Mouse (Mus musculus) liver, embryonic 13.5 days (tissue): ENCODE data around the gene Pcyt2. TPM values are rescaled to one million over a fixed set of nuclear protein-coding genes. Genes with fewer than 3 reads are reported as not detected.
"Not testable (repeated sequence)": the region's sequence is repeated elsewhere in the genome, so short reads cannot be mapped to it uniquely, and the experiment has no call there.

Source experiments
- ATAC-seq: fragments of 200-750 bp; cut with Nextera tagmentation; 2 replicates; pipeline ENCODE4 v1.8.0; 2017; ENCODE audit warnings: low read depth, mild to moderate bottlenecking, moderate number of reproducible peaks, moderate library complexity
- DNase-seq: peaks from one replicate; pipeline ENCODE4 v3.0.0; 2022
- H3K27ac ChIP-seq: fragments of 300-500 bp; sonication (generic); 2 replicates; pipeline ENCODE4 v1.5.1; 2015; ENCODE audit warnings: moderate library complexity, mild to moderate bottlenecking, inconsistent platforms
- H3K27me3 ChIP-seq: fragments of 300-500 bp; sonication (generic); 2 replicates; pipeline ENCODE4 v1.6.1; 2015; ENCODE audit warnings: mild to moderate bottlenecking, inconsistent platforms
- H3K36me3 ChIP-seq: fragments of 300-500 bp; sonication (generic); 2 replicates; pipeline ENCODE4 v1.6.1; 2015; ENCODE audit warnings: mild to moderate bottlenecking, inconsistent platforms
- H3K4me1 ChIP-seq: fragments of 300-500 bp; sonication (generic); replicated peaks from 2 replicates; pipeline ENCODE4 v1.6.1; 2015; ENCODE audit warnings: inconsistent platforms
- H3K4me2 ChIP-seq: fragments of 300-500 bp; sonication (generic); 2 replicates; pipeline ENCODE4 v1.6.1; 2015; ENCODE audit warnings: inconsistent platforms, mild to moderate bottlenecking, moderate library complexity
- H3K4me3 ChIP-seq: fragments of 300-500 bp; sonication (generic); replicated peaks from 2 replicates; pipeline ENCODE4 v1.5.1; 2015; ENCODE audit warnings: mild to moderate bottlenecking, inconsistent platforms
- H3K9ac ChIP-seq: fragments of 300-500 bp; sonication (generic); 2 replicates; pipeline ENCODE4 v1.6.1; 2015; ENCODE audit warnings: mild to moderate bottlenecking, inconsistent platforms
- H3K9me3 ChIP-seq: fragments of 300-500 bp; sonication (generic); replicated peaks from 2 replicates; pipeline ENCODE4 v1.6.1; 2016; ENCODE audit warnings: inconsistent platforms
- WGBS: fragments of 180-500 bp; shearing (Covaris S2); methylation state at CpG from one replicate; pipeline ENCODE4 v1.1.7; 2015; ENCODE audit not compliant: insufficient replicate concordance; 5-methylcytosine and 5-hydroxymethylcytosine counted together
- polyA plus RNA-seq: library from polyadenylated mRNA; unstranded; fragments of >200 nt; fragmentation: Nextera tagmentation; extraction: Ambion mirVana; gene quantifications from 2 replicates; pipeline ENCODE4 v1.2.1, GENCODE M21; 2015

Pcyt2 gene
- polyA plus RNA-seq, 1 experiment from 2014 or later: 114 TPM

GRCm38 (mm10) chr11:120597240-120598235, 20.2 kb downstream of the Pcyt2 start:
- Histone ChIP-seq H3K9ac (peak overlapping the region; percentile 99), H3K9me3 (no peaks in the 10 kb centered on the region), H3K27ac (peak overlapping the region; percentile 95), H3K27me3 (no peaks in the 10 kb centered on the region), H3K36me3 (peaks cover 68% of the 10 kb centered on the region), H3K4me1 (peaks cover 78% of the 10 kb centered on the region), H3K4me2 (peak overlapping the region; percentile 98), H3K4me3 (peak overlapping the region; percentile 99)
- no peak for DNase-seq
- ATAC-seq: peak; percentile 38
- WGBS: 2% methylated on average over 88 of the region's 99 CpGs

GRCm38 (mm10) chr11:120588531-120588930, 29.2 kb downstream of the Pcyt2 start:
- WGBS: 23% methylated on average over 6 of the region's 6 CpGs
- ATAC-seq (peak; percentile 60), DNase-seq (no peak)
- Histone ChIP-seq H3K4me2 (no peak overlapping the region), H3K27me3 (no peaks in the 10 kb centered on the region), H3K9me3 (no peaks in the 10 kb centered on the region), H3K27ac (peak overlapping the region; percentile 61), H3K9ac (peak overlapping the region; percentile 40), H3K36me3 (peaks cover 97% of the 10 kb centered on the region), H3K4me3 (no peak overlapping the region), H3K4me1 (peaks cover 23% of the 10 kb centered on the region)

- WGBS: 91% methylated on average over 1 of the region's 1 CpGs
- H3K4me3 ChIP-seq: no peak overlapping the region
- H3K9ac ChIP-seq: no peak overlapping the region
- H3K4me1 ChIP-seq: peaks cover 36% of the 10 kb centered on the region
- DNase-seq (no peak), ATAC-seq (no peak)
- H3K27ac ChIP-seq: no peak overlapping the region
- H3K36me3 ChIP-seq: peaks cover 67% of the 10 kb centered on the region
- H3K27me3 ChIP-seq: no peaks in the 10 kb centered on the region
- no peak overlapping the region for H3K4me2 ChIP-seq
- H3K9me3 ChIP-seq: no peaks in the 10 kb centered on the region
These were observed 33.8 kb downstream of the Pcyt2 start for GRCm38 (mm10) chr11:120583937-120584336.

- Histone ChIP-seq H3K4me1 (peaks cover 39% of the 10 kb centered on the region), H3K36me3 (peaks cover 67% of the 10 kb centered on the region)
- not testable (repeated sequence) for H3K27me3 ChIP-seq, H3K9me3 ChIP-seq, H3K27ac ChIP-seq, H3K4me2 ChIP-seq, H3K4me3 ChIP-seq, ATAC-seq, H3K9ac ChIP-seq, DNase-seq
- 73% methylated on average over 2 of the region's 2 CpGs for WGBS
These were observed 34.8 kb downstream of the Pcyt2 start for GRCm38 (mm10) chr11:120582982-120583293.

GRCm38 (mm10) chr11:120582268-120582981, 35.3 kb downstream of the Pcyt2 start:
- Histone ChIP-seq H3K9me3 (no peaks in the 10 kb centered on the region), H3K9ac (peak overlapping the region; percentile 91), H3K27me3 (no peaks in the 10 kb centered on the region), H3K36me3 (peaks cover 67% of the 10 kb centered on the region), H3K4me1 (peaks cover 44% of the 10 kb centered on the region), H3K4me3 (peak overlapping the region; percentile 87), H3K27ac (peak overlapping the region; percentile 83), H3K4me2 (peak overlapping the region; percentile 90)
- 49% methylated on average over 8 of the region's 8 CpGs for WGBS
- DNase-seq: no peak
- no peak for ATAC-seq

- Histone ChIP-seq H3K4me2 (peak within 1 kb of the TSS; percentile 90), H3K36me3 (peaks cover 63% of the 10 kb centered on the region), H3K9ac (peak within 1 kb of the TSS; percentile 91), H3K27ac (peak within 1 kb of the TSS; percentile 83), H3K9me3 (no peaks in the 10 kb centered on the region), H3K27me3 (no peaks in the 10 kb centered on the region), H3K4me3 (peak within 1 kb of the TSS; percentile 87), H3K4me1 (peaks cover 52% of the 10 kb centered on the region)
- DNase-seq: peak; percentile 77
- 3% methylated on average over 70 of the region's 75 CpGs for WGBS
- ATAC-seq: peak; percentile 55
These were observed 36.1 kb downstream of the Pcyt2 start, which contains the start of gene Arhgdia for GRCm38 (mm10) chr11:120581490-120582267. Gene Arhgdia (minus strand): TSS chr11:120581624.

- WGBS: 0% methylated on average over 41 of the region's 44 CpGs
- Histone ChIP-seq H3K4me1 (peaks cover 60% of the 10 kb centered on the region), H3K27ac (peak overlapping the region; percentile 83), H3K4me2 (peak overlapping the region; percentile 90), H3K36me3 (peaks cover 56% of the 10 kb centered on the region), H3K4me3 (peak overlapping the region; percentile 87), H3K27me3 (no peaks in the 10 kb centered on the region), H3K9me3 (no peaks in the 10 kb centered on the region), H3K9ac (peak overlapping the region; percentile 91)
- peak; percentile 64 for ATAC-seq
- DNase-seq: peak; percentile 44
These were observed 36.8 kb downstream of the Pcyt2 start for GRCm38 (mm10) chr11:120580871-120581331.

GRCm38 (mm10) chr11:120580190-120580589, 37.5 kb downstream of the Pcyt2 start:
- DNase-seq (no peak), ATAC-seq (no peak)
- Histone ChIP-seq H3K4me2 (peak overlapping the region; percentile 90), H3K9me3 (no peaks in the 10 kb centered on the region), H3K9ac (peak overlapping the region; percentile 91), H3K4me3 (peak overlapping the region; percentile 87), H3K27me3 (no peaks in the 10 kb centered on the region), H3K4me1 (peaks cover 65% of the 10 kb centered on the region), H3K27ac (peak overlapping the region; percentile 83), H3K36me3 (peaks cover 48% of the 10 kb centered on the region)
- WGBS: 40% methylated on average over 7 of the region's 7 CpGs

- Histone ChIP-seq H3K4me1 (peaks cover 72% of the 10 kb centered on the region), H3K27ac (peak overlapping the region; percentile 83), H3K9ac (peak overlapping the region; percentile 91), H3K27me3 (no peaks in the 10 kb centered on the region), H3K4me2 (peak overlapping the region; percentile 90), H3K36me3 (peaks cover 44% of the 10 kb centered on the region), H3K4me3 (peak overlapping the region; percentile 87), H3K9me3 (no peaks in the 10 kb centered on the region)
- DNase-seq: peak; percentile 63
- 56% methylated on average over 15 of the region's 15 CpGs for WGBS
- no peak for ATAC-seq
These were observed 38.2 kb downstream of the Pcyt2 start for GRCm38 (mm10) chr11:120579316-120580107.

GRCm38 (mm10) chr11:120578694-120579243, 39.0 kb downstream of the Pcyt2 start:
- no peak overlapping the region for H3K4me3 ChIP-seq
- no peak overlapping the region for H3K4me2 ChIP-seq
- 0 out of 2 replicates have a peak overlapping the region, but pooled peaks have one; percentile 26 for H3K9ac ChIP-seq
- ATAC-seq: no peak
- H3K27me3 ChIP-seq: no peaks in the 10 kb centered on the region
- 86% methylated on average over 11 of the region's 11 CpGs for WGBS
- no peak for DNase-seq
- 0 out of 2 replicates have a peak overlapping the region, but pooled peaks have one; percentile 18 for H3K27ac ChIP-seq
- peaks cover 36% of the 10 kb centered on the region for H3K36me3 ChIP-seq
- no peaks in the 10 kb centered on the region for H3K9me3 ChIP-seq
- peaks cover 78% of the 10 kb centered on the region for H3K4me1 ChIP-seq
